Mouse (Mus musculus) olfactory bulb, adult 2 months (tissue): ENCODE measurements around the gene Negr1.

Source experiments
- CTCF ChIP-seq: fragments of 200-500 bp; IDR thresholded peaks from 2 replicates; pipeline ENCODE4 v1.5.1; 2012; ENCODE audit warnings: low read depth, mild to moderate bottlenecking, low read length, moderate library complexity; ENCODE audit not compliant: insufficient read depth
- POLR2A ChIP-seq: fragments of 200-500 bp; IDR thresholded peaks from 2 replicates; pipeline ENCODE4 v1.6.1; 2012; ENCODE audit warnings: mild to moderate bottlenecking, low read depth, low read length, moderate library complexity; ENCODE audit not compliant: insufficient read depth

GRCm38 (mm10) chr3:156870239-156870921, 308.8 kb downstream of the Negr1 start:
- TF ChIP-seq CTCF (no peak), POLR2A (no peak)
